Mouse (Mus musculus) layer of hippocampus, postnatal 14 days (tissue): ENCODE results near the gene Ttll3. TPM values are rescaled to one million over a fixed set of nuclear protein-coding genes. Genes with fewer than 3 reads are reported as not detected.
A peak's percentile ranks its signal among the peaks of the same experiment; 100 is the strongest.

ENCODE experiments used
- DNase-seq, 2 experiments: peaks; one replicate each; pipeline ENCODE4 v3.0.0; 2021 to 2022; ENCODE audit warnings: low spot score in 2 of 2, mixed read lengths in 1 of 2
- total RNA-seq, 2 experiments: library from RNA; stranded (reverse); gene quantifications; 2 replicates each; pipeline ENCODE4 v1.2.3; 2021

The Ttll3 gene
- total RNA-seq, 2 experiments from 2014 or later, result 11.7 to 13.7 TPM

DNA sequence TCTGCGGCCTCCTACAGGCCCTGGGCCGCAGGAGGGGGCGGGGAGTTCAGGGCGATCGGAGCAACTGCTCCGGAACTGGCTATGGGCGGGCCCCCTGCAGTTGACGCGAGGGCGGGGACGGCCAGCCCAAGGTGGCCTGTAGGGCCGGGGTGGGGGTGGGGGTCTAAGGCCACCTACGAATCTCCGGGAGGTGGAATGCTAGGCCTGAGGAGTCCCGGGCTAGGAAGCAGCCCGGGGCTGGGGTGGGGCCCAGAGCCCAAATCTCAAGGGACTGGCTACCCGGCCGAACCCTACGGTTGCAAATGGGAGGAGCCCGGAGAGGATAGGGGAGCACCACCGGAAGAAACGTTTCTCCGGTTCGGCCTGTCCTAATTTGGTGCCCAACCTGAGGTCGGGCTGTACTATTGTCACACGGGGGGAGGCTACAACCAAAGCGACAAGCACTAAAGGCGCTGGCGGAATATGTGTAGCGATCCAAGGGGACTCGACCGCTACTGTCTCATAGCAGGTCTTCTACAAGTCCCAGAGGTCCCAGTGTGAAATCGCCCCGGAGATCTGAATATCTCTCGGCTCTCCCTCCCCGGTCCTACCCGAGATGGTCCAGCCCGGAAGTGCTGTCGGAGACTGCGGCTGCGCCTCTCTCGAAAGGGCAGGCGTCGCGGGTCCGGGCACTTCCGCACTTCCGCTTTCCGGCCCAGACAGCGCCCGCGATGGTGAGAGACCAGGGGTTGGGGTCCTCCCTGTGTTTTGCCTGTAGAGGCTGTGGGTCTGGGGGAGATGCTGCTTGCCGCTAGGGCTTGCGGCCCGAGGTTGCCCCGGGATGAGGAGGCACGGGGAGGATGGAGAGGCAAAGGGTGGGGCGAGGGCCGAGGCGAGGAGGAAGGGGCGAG is 11.3 kb upstream of the Ttll3 start, which contains the start of the genes Tada3 and Arpc4:
Gene Tada3 (minus strand): TSS at position 388 of the 890 bp plus-strand sequence.
Gene Arpc4 (plus strand): TSS at position 620 of the 890 bp plus-strand sequence.
- peak; percentile 91 to 95 for DNase-seq

DNA sequence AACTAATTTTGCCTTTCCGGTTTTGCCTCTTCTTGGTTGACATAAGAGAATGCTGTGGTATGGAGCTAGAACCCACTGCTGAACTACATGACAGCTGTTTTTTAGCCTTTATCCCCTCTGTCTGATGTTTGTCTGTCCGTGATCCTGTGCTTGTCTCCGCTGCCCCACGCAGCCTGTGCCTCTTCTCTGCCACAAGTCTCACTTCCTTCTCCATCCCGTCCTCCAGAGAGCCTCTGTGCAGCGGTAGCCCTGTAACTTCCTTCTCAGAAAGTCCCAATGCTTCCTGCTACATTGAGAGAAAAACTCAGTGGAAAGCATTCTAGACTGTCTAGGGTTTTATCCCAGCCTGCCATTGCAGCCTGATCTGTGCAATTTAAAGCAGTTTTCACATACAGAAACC is 9.8 kb upstream of the Ttll3 start:
- no peak for DNase-seq

DNA sequence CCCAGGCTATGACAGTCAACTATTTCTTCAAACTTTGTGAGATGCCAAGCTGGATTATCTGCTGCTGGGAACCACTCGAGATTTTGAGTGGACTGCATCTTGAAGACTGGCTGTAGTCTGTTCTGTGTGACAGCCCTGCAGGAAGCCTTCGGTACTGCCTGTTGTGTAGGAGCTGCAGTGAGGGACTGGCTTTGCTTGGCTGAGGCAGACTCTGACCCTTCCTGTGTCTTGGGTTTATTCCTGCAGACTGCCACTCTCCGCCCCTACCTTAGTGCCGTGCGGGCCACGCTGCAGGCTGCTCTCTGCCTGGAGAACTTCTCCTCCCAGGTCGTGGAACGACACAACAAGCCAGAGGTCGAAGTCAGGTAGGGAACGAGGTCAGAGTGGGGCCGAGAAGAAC is 8.6 kb upstream of the Ttll3 start:
- DNase-seq, result no peak

DNA sequence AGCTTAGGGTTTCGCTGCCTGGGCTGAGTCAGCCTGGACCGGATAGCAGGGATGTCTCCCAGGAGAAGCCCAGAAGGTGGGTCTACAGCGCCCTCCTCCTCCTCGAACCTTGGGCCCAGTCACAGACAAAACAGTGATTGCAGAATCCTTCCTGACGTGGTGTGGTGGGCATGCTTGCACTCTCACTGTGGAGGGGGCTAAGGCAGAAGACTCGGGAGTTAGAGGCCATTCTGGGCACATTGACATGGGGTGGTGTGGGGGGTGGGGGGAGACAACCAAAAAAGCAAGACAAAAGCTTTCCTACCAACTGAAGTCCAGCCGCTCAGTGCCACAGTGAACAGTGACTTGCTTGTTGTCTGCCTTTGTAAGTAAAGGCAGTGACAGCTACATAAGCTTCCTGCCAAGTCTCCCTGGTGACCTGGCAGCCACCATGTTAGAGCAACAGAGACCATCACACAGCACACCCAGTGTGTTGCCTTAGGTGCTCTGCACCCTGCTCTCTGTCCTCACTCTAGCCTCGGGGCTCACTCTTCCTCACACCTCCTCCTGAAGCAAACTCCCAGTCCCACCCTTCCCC is 4.6 kb upstream of the Ttll3 start:
- DNase-seq, result peak in 1 of 2 experiments; percentile 61

DNA sequence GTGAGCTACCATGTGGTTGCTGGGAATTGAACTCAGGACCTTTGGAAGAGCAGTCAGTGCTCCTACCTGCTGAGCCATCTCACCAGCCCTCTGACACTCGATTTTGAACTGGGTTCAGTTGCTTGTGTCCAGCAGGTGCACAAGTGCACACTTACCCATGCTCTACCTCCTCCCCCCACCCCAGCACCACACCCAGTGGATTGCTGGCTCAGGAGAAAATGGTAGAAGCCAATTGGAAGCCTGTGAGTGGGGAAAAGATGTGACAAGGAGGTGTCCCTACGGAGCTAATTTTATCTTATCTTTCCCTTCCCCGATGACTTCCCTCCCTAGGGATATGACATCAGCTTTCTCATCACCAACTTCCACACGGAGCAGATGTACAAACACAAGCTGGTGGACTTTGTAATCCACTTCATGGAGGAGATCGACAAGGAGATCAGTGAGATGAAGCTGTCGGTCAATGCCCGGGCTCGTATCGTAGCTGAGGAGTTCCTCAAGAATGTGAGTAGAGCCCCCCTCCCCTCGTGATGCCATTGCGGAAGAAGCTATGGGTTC is 3.8 kb upstream of the Ttll3 start:
- no peak for DNase-seq

DNA sequence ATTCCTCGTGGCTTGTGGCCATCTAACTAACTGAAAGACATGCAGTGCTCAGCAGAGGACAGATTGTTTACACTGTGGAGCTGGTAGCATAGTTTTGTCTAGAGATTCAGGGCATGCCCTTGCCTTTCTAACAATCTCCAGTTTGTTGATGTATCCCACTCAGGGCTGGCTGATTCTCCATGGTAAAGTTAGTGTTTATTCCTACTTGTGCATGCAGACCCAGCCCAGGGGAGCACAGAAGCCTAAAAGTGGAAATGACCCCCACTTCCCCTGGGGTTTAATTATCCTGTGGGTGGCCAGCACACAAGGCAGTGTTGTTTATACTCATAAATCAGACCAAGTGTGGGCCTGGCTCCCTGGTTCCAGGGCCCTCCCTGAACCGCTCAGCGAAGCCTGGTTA is 3.0 kb upstream of the Ttll3 start:
- no peak for DNase-seq

DNA sequence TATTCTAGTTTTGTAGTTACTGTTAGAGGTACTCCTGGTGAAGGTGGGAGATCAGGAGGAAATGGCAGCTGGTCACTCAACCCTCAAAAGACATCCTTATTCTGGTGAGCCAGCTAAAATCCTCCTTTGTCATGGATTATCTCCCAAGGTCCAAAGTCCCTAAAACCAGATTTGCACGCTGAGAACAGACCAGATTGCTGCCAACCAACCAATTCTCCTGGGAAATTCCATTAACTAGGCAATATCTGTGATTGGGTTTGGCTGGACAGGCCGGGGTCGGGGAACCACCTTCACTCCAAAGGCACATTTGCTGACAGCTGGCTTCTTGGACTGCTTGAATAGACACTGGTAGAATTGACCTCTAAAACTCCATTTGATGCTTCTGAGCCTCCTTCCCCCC is 1.7 kb downstream of the Ttll3 start:
- no peak for DNase-seq

DNA sequence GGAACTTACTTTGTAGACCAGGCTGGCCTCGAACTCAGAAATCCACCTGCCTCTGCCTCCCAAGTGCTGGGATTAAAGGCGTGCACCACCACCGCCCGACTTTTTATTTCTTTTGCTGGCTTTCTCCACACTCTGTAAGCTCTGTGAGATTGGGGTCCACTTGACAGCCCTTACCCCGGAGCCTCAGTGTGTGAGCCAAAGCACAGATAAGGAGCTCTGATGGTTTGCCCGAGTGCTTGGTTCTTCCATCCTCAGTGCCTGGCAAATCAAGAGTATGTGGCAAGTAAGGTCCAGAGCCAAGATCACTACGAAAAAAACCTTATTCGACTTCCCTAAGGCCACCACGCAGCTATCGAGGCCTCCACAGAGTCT is 2.9 kb downstream of the Ttll3 start:
- no peak for DNase-seq

DNA sequence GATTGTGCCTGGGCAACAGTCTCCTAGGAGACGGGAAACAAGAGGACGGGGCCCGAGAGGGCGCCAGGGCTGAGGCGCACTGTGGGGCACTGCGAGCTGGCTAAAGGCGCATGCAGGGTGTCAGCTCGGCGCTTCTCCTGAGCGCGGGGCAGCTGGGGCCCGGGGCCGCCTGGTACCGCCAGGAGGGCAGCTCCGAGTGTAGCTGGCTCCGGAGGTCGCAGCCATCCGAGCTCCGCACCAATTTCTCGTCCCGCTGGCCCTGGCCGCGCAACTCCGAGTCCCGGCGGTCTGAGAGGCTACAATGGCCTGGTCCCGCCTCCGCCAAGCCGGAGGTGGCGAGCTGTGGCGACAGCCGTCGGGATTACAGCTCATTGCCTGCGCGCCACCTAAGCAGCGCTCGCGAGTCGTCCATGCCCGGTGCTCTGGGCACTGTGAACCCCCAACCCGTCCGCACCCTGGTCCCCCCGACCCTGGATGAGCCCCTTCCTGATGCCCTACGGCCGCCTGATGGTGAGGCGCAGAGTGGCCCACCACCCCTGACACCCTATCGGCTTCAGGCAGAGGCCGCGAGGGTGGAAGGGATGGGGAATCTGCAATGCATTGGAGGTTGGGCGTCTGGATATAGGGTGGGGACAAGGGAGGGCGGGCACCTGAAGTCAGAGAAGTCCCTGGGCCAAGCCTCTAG is 3.5 kb downstream of the Ttll3 start:
- peak; percentile 64 to 68 for DNase-seq

DNA sequence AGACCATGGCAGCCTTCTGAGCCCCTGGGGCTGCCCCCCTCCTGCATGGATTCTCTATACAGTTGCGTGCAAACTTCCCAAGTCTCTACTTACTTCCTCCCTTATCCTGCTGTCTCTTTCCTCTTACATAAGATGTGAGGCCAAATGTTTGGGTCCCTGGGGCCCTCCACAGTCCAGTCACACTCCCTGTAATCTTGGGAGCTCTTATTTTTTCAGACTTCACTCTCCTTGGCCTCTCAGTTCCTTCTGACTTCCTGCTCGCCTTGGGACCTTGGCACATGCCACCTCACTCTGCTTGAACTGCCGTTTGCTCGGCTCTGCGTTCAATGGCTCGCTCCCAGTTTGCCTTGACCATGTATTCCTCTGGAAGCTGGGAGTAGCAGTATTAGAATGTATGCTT is 4.9 kb downstream of the Ttll3 start:
- DNase-seq, result no peak

DNA sequence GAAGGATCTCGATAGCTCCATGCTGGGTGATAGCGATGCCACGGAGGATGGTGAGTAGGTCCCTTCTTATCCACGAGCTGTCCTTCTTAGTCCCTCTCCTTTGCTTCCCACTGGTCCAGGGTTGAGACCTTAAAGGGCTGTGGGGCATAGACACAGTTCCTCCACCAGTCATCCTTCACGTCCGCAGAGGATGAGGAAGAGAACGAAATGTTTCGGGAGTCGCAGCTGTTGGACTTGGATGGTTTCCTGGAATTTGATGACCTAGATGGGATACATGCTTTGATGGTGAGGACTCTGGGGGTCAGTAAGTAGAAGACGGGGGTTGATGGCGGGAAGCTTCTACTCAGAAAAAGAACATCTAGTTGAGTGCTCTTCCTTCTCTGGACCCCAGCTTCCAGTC is 5.8 kb downstream of the Ttll3 start:
- DNase-seq, result no peak

DNA sequence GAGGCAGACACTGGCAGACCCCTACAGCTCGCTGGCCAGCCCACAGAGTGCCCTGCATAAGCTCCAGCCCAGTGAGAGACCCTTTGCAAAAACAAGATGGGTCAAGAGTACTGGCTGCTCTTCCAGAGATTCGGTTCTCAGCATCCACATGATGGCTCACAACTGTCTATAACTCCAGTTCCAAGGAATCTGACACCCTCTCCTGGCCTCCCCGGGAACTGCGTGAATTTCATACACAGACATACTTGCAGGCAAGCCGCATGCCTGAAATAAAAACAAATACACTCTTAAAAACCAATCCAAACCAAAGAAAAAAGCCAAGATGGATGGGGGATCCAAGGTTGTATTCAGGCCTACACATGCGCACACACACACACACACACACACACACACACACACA is 6.4 kb downstream of the Ttll3 start:
- no peak for DNase-seq

DNA sequence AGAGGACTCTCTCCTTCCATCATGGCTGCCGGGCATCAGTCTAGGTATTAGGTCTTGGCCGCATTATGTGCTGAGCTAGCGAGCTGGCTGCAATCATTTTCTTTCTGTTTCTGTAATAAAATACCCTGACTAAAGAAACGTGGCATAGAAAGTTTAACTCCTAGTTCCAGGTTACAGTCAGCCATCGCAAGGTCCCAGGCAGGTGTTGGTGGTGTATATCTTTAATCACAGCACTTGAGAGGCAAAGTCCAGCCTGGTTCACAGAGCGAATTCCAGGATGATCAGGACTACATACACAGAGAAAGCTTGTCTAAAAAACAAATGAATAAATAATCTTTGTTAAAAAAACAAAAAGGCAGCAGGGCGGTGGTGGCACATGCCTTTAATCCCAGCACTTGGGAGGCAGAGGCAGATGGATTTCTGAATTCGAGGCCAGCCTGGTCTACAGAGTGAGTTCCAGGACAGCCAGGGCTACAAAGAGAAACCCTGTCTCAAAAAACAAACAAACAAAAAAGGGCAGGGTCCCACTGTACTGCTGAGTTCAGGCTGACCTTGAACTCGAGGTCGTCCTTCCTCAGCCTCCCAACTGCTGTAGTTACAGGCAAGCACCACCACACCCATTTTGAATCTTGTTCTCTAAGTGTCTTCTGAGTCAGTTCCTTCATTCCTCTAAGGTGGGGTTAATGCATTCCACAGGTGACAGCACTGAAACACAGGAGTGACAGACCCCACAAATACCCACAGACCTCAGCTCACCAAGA is 7.4 kb downstream of the Ttll3 start:
- DNase-seq, result no peak

DNA sequence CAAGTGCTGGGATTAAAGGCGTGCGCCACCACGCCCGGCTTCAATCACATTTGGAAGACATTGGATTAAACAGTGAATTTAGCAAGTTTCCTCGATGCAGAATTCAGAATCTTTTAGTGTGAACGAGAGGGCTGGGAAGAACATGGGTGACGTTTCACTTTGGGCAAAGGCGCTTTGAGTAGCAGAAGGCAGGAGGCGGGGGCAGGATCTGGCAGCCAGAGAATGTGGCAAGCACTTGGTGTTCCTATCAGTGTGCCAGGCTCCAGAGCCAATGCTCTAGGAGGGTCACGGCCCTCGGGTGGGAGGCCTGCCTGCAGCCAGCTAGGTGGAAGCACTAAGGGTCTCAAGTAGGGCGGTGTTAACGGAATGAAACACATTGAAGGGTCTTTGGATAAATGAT is 13.0 kb downstream of the Ttll3 start:
- DNase-seq, result peak; percentile 42 to 69

DNA sequence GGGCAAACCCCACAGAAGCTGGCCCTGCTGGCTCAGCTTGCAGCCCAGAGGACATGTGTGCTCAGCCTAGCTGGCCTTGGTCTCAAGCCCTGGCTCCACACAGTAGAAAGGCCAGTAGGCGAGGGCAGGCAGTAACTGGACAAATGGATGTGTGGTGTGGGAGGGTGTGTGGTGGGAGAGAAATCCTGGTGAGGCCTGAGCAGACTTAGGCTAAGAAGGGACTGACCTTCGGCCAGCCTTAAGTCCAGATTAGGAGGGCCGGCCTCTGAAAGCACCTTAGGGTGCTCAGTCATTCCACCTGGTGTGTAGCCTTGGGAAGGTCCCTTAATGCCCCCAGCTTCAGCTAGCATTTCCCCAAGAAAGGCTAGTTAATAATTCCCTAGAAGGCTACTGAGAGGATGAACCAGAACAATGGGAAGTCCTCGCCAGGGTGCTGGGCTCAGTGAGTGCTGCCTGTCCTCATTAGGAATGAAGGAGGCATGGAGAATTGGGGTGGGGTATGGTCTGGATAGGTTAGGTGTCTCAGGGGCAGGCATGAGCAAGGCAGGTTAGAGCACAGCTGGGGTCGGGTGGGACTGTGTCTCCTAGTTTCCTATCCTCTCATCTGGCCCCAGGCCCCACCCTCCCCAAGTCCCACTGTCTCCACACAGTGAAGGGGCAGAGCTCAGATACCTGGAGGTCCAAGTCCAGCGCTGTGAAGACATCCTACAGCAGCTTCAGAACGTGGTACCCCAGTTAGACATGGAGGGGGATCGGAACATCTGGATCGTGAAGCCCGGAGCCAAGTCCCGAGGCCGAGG is 15.8 kb downstream of the Ttll3 start:
- no peak for DNase-seq

DNA sequence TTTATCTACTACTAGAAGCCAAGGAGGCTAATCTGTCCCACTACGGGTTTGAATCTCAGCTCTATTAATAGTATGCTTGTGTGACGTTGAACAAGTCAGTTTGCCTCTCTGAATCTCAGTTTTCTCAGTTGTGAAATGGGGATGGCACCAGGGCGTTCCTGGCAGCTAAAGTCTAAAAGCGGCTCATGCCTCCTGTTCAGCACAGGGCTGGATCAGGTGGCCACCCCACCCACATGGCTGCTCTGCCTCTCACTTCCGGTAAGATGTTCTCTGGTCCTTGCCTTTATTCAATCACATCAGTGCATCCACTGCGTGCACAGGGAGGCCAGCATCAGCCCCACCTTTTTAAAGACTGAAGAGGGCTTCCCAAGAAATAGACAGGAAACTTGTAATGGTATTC is 16.4 kb downstream of the Ttll3 start:
- peak in 1 of 2 experiments; percentile 30 for DNase-seq

DNA sequence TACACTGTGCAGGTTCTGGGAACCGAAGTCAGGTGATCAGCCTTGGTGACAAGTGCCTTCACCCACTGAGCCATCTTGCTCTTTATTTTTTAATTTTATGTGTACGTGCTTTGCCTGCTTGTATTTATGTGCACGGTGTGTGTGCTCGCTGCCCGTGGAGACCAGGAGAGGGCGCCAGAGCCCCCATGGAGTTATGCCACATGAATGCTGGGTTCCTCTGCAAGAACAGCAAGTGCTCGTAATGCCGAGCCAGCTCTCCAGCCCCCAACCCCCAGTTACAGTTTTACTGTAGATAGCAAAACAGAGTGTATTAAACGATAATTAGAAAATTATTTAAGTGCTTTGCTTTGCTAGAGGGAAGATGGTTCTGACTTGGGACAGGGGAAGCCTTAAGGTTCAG is 17.6 kb downstream of the Ttll3 start:
- peak in 1 of 2 experiments; percentile 65 for DNase-seq

DNA sequence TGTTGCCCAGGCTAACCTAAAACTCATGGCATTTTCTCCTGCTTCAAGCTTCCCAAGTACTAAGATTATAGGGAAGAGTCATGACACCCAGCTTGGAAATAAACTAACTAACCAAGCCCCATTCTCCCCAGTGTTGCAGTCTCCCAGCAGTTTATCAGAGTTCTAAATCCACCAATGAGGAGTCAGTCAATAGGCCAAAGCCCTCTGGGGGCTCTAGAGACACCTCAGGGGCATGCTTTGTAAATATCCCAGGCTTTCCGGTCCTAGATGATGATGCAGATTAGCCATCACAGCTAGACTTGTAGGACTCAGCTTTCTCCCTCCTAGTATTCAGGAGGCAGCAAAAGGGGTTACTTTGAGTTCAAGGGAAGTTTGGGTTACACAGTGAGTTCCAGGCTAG is 20.9 kb downstream of the Ttll3 start:
- no peak for DNase-seq

DNA sequence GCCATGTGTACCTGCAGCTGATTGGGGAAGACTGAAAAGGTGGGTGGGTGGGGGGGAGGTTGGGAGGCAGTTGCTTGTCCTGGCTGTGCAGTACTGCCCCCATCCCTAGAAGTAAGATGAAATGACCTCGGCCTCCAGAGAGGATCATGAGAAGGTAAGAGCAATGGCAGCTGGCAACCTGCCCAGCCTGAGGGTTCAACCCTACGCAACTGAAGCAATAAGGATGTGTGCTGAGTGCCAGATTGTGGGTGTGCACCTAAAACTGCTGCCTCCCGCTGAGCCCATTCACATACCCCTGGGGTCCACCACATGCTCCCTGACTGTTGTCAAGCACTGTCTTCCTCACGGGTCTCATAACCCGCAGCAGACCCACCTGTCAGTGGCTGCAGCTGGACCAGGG is 27.4 kb downstream of the Ttll3 start:
- DNase-seq, result no peak
